Mouse (Mus musculus) spleen, adult 2 months (tissue): ENCODE measurements around the gene Chst8.

ENCODE experiments used
- CTCF ChIP-seq: fragments of 200-500 bp; IDR thresholded peaks from 2 replicates; pipeline ENCODE4 v1.5.1; 2011; ENCODE audit warnings: mild to moderate bottlenecking, inconsistent platforms; ENCODE audit not compliant: insufficient read depth, insufficient read length, insufficient replicate concordance; ENCODE audit errors: extremely low read depth
- POLR2A ChIP-seq: fragments of 200-500 bp; IDR thresholded peaks from 2 replicates; pipeline ENCODE4 v1.6.1; 2011; ENCODE audit warnings: low read depth, low read length, inconsistent platforms

DNA sequence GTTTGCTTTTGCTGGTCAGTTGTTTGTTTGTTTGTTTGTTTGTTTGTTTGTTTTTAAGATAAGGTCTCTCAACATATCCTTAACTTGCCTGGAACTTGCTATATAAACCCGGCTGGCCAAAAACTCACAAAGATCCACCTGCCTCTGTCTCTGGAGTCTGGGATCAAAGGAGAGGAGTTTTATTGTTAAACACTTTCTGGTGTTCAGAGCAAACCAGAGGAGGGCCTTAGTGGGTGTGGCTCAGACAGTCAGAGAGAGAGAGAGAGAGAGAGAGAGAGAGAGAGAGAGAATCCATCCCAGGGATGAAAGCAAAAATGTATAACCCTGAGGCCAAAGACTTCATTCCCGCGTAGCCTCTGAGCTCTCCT lies 13.1 kb downstream of the Chst8 start:
- no peak for TF ChIP-seq POLR2A
- TF ChIP-seq CTCF, result no peak
